Mouse (Mus musculus): ENCODE measurements around the gene Ccdc149. TPM values are rescaled to one million over a fixed set of nuclear protein-coding genes. Genes with fewer than 3 reads are reported as not detected.

Gene Ccdc149
- polyA plus RNA-seq, 1 experiment from 2014 or later: 3.3 TPM

- H3K4me3 ChIP-seq: no peak overlapping the region
- no peak for ATAC-seq (ENCODE audit: borderline replicate concordance, extremely low read depth, low FRiP score, low TSS enrichment)
- H3K4me1 ChIP-seq: no peaks in the 10 kb centered on the region
- 46% methylated on average over 7 of the region's 7 CpGs for WGBS
- no peak overlapping the region for H3K4me2 ChIP-seq
- no peaks in the 10 kb centered on the region for H3K36me3 ChIP-seq
- H3K9me3 ChIP-seq: no peaks in the 10 kb centered on the region
- no peak overlapping the region for H3K27ac ChIP-seq
- H3K9ac ChIP-seq: no peak overlapping the region
- no peaks in the 10 kb centered on the region for H3K27me3 ChIP-seq
Observed at GRCm38 (mm10) chr5:52408668-52409315, 62.5 kb downstream of the Ccdc149 start.

GRCm38 (mm10) chr5:52404373-52404772 is 66.9 kb downstream of the Ccdc149 start:
- WGBS: 67% methylated on average over 8 of the region's 8 CpGs
- Histone ChIP-seq H3K9ac (no peak overlapping the region), H3K27ac (no peak overlapping the region), H3K4me2 (no peak overlapping the region), H3K36me3 (no peaks in the 10 kb centered on the region), H3K9me3 (no peaks in the 10 kb centered on the region), H3K27me3 (no peaks in the 10 kb centered on the region), H3K4me3 (no peak overlapping the region), H3K4me1 (no peaks in the 10 kb centered on the region)
- no peak for ATAC-seq (ENCODE audit: borderline replicate concordance, extremely low read depth, low FRiP score, low TSS enrichment)

GRCm38 (mm10) chr5:52393756-52394155 is 77.6 kb downstream of the Ccdc149 start:
- no peaks in the 10 kb centered on the region for H3K36me3 ChIP-seq
- 84% methylated on average over 4 of the region's 4 CpGs for WGBS

GRCm38 (mm10) chr5:52391471-52391870 is 79.8 kb downstream of the Ccdc149 start:
- Histone ChIP-seq H3K36me3 (no peaks in the 10 kb centered on the region), H3K4me3 (no peak overlapping the region), H3K4me1 (no peaks in the 10 kb centered on the region), H3K4me2 (no peak overlapping the region), H3K27me3 (no peaks in the 10 kb centered on the region), H3K27ac (no peak overlapping the region), H3K9me3 (no peaks in the 10 kb centered on the region), H3K9ac (no peak overlapping the region)
- 73% methylated on average over 16 of the region's 16 CpGs for WGBS
- no peak for ATAC-seq (ENCODE audit: borderline replicate concordance, extremely low read depth, low FRiP score, low TSS enrichment)

More at GRCm38 (mm10) chr5:52393756-52394155, 77.6 kb downstream of the Ccdc149 start:
- Histone ChIP-seq H3K4me2 (no peak overlapping the region), H3K9me3 (no peaks in the 10 kb centered on the region), H3K9ac (no peak overlapping the region), H3K27me3 (no peaks in the 10 kb centered on the region), H3K27ac (no peak overlapping the region), H3K4me1 (no peaks in the 10 kb centered on the region), H3K4me3 (no peak overlapping the region)
- ATAC-seq (ENCODE audit: borderline replicate concordance, extremely low read depth, low FRiP score, low TSS enrichment): no peak

- 90% methylated on average over 6 of the region's 6 CpGs for WGBS
- Histone ChIP-seq H3K9ac (no peak overlapping the region), H3K4me3 (no peak overlapping the region), H3K27me3 (no peaks in the 10 kb centered on the region), H3K36me3 (no peaks in the 10 kb centered on the region), H3K4me1 (no peaks in the 10 kb centered on the region), H3K4me2 (no peak overlapping the region), H3K27ac (no peak overlapping the region), H3K9me3 (no peaks in the 10 kb centered on the region)
- no peak for ATAC-seq (ENCODE audit: borderline replicate concordance, extremely low read depth, low FRiP score, low TSS enrichment)
Observed at GRCm38 (mm10) chr5:52390381-52390780, 80.9 kb downstream of the Ccdc149 start.

GRCm38 (mm10) chr5:52388092-52388749 is 83.1 kb downstream of the Ccdc149 start:
- Histone ChIP-seq H3K4me1 (no peaks in the 10 kb centered on the region), H3K9me3 (no peaks in the 10 kb centered on the region), H3K36me3 (no peaks in the 10 kb centered on the region), H3K27me3 (no peaks in the 10 kb centered on the region), H3K4me2 (no peak overlapping the region), H3K9ac (no peak overlapping the region), H3K27ac (no peak overlapping the region), H3K4me3 (no peak overlapping the region)
- 63% methylated on average over 7 of the region's 7 CpGs for WGBS
- ATAC-seq (ENCODE audit: borderline replicate concordance, extremely low read depth, low FRiP score, low TSS enrichment): no peak

GRCm38 (mm10) chr5:52386016-52386415 is 85.3 kb downstream of the Ccdc149 start:
- Histone ChIP-seq H3K27me3 (no peaks in the 10 kb centered on the region), H3K4me2 (no peak overlapping the region), H3K36me3 (no peaks in the 10 kb centered on the region), H3K4me3 (no peak overlapping the region), H3K9me3 (no peaks in the 10 kb centered on the region), H3K27ac (no peak overlapping the region), H3K9ac (no peak overlapping the region), H3K4me1 (no peaks in the 10 kb centered on the region)
- no peak for ATAC-seq (ENCODE audit: borderline replicate concordance, extremely low read depth, low FRiP score, low TSS enrichment)
- WGBS: 66% methylated on average over 2 of the region's 2 CpGs

- whole genome bisulfite sequencing: 78% methylated on average over 5 of the region's 5 CpGs
- Histone ChIP-seq H3K4me3 (no peak overlapping the region), H3K27me3 (no peaks in the 10 kb centered on the region), H3K4me1 (no peaks in the 10 kb centered on the region), H3K9me3 (no peaks in the 10 kb centered on the region), H3K27ac (no peak overlapping the region), H3K36me3 (no peaks in the 10 kb centered on the region), H3K4me2 (no peak overlapping the region), H3K9ac (no peak overlapping the region)
- ATAC-seq (ENCODE audit: borderline replicate concordance, extremely low read depth, low FRiP score, low TSS enrichment): no peak
Observed at GRCm38 (mm10) chr5:52383748-52384147, 87.6 kb downstream of the Ccdc149 start.

- Histone ChIP-seq H3K27ac (no peak overlapping the region), H3K4me3 (no peak overlapping the region), H3K27me3 (no peaks in the 10 kb centered on the region), H3K9me3 (no peaks in the 10 kb centered on the region), H3K4me2 (no peak overlapping the region), H3K9ac (no peak overlapping the region), H3K4me1 (no peaks in the 10 kb centered on the region), H3K36me3 (no peaks in the 10 kb centered on the region)
- no peak for ATAC-seq (ENCODE audit: borderline replicate concordance, extremely low read depth, low FRiP score, low TSS enrichment)
- 75% methylated on average over 8 of the region's 8 CpGs for WGBS
Observed at GRCm38 (mm10) chr5:52382837-52383236, 88.5 kb downstream of the Ccdc149 start.

- ATAC-seq (ENCODE audit: borderline replicate concordance, extremely low read depth, low FRiP score, low TSS enrichment): no peak
- H3K9me3 ChIP-seq: no peaks in the 10 kb centered on the region
- H3K27me3 ChIP-seq: no peaks in the 10 kb centered on the region
- no peaks in the 10 kb centered on the region for H3K36me3 ChIP-seq
- WGBS: 69% methylated on average over 9 of the region's 9 CpGs
- no peaks in the 10 kb centered on the region for H3K4me1 ChIP-seq
- no peak overlapping the region for H3K27ac ChIP-seq
- H3K9ac ChIP-seq: no peak overlapping the region
- no peak overlapping the region for H3K4me2 ChIP-seq
- no peak overlapping the region for H3K4me3 ChIP-seq
Observed at GRCm38 (mm10) chr5:52375847-52376246, 95.5 kb downstream of the Ccdc149 start.

GRCm38 (mm10) chr5:52370901-52371300 is 100.4 kb downstream of the Ccdc149 start:
- H3K4me3 ChIP-seq: no peak overlapping the region
- no peaks in the 10 kb centered on the region for H3K9me3 ChIP-seq
- no peak overlapping the region for H3K9ac ChIP-seq
- WGBS: 89% methylated on average over 6 of the region's 6 CpGs
- no peaks in the 10 kb centered on the region; the same call in 1 of the 2 replicates for H3K27me3 ChIP-seq
- H3K4me2 ChIP-seq: no peak overlapping the region
- H3K4me1 ChIP-seq: no peaks in the 10 kb centered on the region
- no peak for ATAC-seq (ENCODE audit: borderline replicate concordance, extremely low read depth, low FRiP score, low TSS enrichment)
- H3K36me3 ChIP-seq: no peaks in the 10 kb centered on the region
- no peak overlapping the region for H3K27ac ChIP-seq
